Mouse (Mus musculus) megakaryocyte-erythroid progenitor cell, adult 5-6 weeks (primary cell): ENCODE results near the gene Iqcn. TPM values are rescaled to one million over a fixed set of nuclear protein-coding genes. Genes with fewer than 3 reads are reported as not detected.

Experiments
- ATAC-seq: replicated peaks from 2 replicates; pipeline ENCODE4 v1.8.0; 2016; ENCODE audit warnings: mild to moderate bottlenecking, inconsistent platforms; ENCODE audit not compliant: severe bottlenecking, poor library complexity, low FRiP score, low TSS enrichment
- total RNA-seq, 2 experiments: library from RNA; stranded (forward) in 1 of 2; stranded (reverse) in 1 of 2; fragments of 200-1000, 215-1000 nt in 1 of 2; fragments of >200 nt in 1 of 2; fragmentation: Nextera tagmentation in 1 of 2; gene quantifications; 2 replicates each; pipeline ENCODE4 v1.2.3; 2014 to 2017

Gene Iqcn
- total RNA-seq, 2 experiments from 2014 or later = not detected

DNA sequence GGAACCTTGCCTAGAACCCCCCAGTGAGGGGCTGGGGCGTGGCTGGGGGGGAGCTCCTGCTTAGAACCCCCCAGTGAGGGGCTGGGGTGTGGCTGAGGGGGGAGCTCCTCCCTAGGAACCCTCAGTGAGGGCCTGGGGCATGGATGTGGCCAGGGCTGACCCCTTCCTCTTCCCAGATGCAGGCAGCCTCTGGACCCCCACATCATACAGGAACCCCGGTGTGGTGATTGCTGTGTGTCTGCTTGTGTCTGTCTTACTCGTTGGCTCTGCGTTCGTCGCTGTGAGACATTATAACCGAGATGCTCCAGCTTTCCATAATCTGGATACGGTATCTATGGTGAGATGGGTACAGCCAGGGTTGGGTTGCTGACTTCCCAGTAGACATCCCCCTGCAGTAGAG is 18.3 kb downstream of the Iqcn start:
- no peak for ATAC-seq

DNA sequence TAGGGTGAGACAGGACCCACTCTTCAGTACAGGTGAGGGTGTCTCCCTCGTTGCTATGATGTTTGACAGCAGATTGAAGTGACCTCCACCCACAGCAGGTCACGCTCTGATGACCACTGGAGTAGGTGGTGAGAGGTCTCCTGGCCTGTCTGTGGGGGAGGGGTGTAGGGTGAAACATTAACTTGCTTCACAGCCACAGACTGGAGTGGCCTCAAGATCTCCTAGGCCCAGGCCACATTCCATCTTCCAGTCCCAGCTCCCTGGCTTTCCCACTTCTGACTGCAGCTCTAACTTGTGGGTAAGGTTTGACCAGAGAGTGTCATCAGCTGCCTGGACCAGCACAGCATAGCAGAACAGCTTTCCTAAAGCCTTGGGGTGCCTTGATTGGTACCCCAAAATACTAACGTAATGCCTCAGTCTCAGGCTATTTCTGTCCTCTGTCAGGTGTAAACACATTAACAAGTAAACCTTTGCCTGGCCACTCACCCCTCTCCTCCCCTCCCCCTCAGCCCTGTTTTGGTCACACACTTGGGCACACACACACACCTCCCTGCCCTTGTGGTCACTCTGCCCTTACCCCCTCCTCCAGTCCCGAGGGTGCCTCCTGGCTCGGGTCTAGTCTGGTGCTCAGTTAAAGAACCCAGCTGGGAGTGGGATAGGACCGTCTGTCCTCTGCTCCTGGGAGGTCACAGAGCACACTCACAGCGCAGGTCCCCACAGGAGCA is 20.4 kb downstream of the Iqcn start, which contains the start of gene Pde4c:
TSS of gene Pde4c (plus strand) at position 235 of the 725 bp plus-strand sequence.
- ATAC-seq = no peak

DNA sequence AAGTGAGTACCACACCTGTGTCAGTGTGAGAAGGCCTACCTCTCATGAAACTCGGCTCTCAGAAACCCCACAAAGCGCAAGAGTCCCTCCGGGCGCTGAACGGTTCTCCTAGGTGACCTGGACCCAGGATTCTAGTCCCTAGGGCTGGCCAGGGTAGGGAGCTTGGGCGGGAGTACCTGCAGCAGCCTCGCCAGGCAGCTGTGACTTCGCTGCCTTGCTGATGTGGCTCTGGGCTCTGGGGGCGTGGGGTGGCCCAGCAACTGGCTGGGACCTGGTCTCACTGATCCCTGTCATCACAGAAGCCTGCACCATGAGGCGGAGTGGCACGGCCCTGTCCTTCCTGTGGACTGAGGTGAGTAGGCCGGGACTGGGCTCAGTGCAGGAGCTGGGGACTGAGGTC is 21.0 kb downstream of the Iqcn start:
- ATAC-seq = no peak

DNA sequence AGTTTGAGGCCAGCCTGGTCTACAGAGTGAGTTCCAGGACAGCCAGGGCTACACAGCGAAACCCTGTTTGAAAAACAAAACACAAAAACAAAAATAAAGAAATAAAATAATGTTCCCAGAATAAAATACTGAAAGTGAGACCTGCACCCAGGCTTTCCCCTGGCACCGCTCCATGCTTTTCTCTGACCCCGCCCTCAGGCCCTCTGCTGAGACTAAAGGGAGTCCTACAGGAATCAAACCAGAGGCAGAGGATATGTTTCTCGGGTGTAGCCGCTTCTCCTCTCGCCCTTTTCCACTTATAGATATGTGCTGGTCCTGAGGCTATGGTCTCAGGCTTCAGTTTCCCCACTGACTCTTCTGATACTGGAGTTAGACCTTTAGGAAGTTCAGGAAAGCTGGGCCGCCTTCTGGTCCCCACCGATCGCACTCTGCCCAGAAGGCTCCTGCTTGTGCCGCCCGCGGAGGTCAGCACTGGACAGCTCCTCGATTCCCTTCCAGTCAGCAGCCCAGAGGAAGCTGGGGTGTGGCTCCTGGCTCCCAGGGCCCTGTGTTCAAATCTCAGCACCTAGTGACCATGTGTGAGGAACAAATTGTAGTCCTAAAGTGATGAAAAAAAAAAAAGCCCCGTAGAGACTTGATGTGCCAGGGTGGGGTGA is 22.7 kb downstream of the Iqcn start:
- ATAC-seq = no peak

DNA sequence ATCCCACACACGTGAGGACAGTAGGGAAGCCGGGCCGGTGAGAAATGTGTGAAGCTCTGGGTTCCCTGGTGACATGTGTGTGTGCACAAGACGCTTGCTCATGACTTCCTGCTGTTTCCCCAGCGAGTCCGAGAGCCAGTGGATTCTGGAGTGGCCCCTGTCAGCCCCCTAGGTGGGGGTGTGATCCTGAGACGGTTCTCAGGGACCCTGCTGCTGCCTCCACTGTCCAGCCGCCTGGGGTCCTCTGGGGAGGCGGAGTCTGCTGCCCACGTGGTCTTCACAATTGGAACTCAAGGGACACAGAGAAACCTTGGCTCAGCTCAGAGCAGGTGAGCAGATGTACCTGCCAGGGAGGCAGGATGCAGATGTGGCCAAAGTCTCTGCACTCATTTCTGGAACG is 23.5 kb downstream of the Iqcn start:
- ATAC-seq = no peak

DNA sequence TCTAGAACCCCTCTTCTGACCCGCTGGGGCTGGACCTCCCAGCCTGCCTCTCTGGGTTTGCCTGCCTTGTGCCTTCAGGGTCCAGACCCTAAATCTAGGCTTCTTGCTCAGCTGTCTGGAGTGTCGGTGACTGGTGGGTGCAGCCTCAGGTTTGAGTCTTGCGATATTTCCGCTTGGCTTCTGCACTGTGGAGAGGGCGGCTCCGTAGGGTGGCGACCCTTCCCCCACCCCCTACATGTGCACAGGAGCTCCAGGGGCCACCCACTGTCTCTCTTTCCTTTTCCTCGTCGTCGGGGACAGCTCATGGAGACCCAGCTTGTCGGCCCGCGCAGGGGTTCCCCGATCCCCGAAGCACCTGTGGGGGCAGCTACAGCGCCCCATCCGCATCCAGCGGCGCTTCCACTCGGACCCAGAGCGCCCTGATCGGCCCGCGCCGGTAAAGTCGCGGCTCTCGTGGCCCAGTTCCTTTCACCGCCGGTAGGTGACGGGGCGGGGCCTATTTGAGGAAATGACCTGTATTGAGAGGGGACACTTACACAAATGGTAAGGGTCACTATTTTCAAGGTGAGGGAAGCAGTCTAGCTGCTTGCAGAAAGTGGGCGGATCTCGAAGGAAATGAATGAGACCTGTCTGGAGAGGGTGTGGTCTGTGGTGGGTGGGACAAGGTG is 26.7 kb downstream of the Iqcn start:
- peak; percentile 73 for ATAC-seq

DNA sequence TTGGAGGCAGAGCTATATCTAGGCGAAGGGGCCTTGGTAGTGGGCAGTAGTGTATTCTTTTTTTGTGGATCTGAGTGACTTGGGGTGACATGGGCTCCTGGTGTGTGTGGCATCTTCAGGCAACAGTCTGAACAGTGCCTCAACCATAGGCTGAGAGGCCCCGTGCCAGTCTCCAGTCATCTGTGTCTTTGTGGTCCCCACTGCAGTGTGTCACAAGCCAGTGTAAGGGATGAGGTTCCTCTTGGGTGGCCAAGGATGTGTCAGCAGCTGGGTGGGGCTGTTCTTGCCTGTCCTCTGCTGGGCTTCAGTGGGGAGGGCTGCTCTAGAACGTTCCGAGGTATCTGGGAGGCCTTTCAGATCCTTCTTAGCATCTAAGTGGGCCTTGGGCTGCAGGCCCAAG is 27.7 kb downstream of the Iqcn start:
- 0 out of 2 replicates have a peak, but pooled peaks have one; percentile 10 for ATAC-seq

DNA sequence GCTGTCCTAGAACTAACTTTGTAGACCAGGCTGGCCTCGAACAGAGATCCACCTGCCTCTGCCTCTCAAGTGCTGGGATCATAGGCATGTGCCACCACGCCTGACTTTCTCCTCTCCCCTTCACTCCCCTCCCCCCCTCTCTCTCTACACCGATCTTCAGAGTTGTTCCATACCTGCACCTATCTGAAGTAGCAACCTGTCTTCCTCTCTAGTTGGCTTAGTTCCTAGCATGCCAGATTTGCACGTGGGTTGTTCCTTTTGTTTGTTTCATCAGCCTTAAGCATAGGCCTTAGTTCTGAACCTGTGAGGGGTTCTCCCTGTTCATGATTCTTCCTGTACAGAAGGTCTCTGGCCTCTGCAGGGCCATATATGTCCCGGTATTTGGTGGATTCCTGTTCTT is 34.4 kb downstream of the Iqcn start:
- ATAC-seq = no peak

DNA sequence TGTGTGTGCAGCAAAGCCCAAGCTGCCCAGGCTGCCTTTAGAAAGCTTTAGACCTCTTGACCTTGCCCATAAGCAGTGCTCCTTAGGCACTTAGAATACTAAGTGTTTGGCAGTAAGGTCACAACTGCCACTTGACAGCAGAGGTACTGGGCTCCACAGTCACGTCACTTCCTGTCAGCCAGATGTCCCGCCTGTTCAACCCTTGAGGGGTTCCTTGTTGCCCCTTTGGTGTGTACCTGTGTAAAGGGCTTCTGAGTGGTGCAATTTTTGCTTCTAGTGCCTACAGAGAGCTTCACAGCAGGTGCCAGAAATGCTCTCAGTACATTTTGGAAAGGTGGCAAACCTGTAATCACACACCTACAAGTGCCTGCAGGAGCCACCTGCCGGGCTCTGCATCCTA is 35.0 kb downstream of the Iqcn start:
- ATAC-seq = no peak

DNA sequence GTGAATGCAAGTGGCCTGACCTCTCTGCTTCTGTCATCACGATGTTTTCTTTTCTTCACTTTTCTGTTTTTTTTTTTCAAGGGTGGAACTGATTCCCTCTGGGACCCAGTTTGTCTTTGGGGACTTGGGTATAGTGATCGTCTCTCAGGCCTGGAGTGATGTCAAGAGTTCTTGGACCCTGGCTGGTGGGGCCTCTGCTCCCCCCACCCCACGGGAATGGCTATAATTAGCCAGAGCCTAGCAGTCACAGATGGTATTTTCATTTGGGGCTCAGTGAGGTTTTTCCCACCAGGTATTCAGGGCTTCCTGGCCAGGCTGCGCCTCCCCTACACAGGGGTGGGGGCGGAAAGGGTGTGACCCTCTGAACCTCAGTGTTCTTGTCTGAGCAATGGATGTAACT is 38.4 kb downstream of the Iqcn start:
- no peak for ATAC-seq

DNA sequence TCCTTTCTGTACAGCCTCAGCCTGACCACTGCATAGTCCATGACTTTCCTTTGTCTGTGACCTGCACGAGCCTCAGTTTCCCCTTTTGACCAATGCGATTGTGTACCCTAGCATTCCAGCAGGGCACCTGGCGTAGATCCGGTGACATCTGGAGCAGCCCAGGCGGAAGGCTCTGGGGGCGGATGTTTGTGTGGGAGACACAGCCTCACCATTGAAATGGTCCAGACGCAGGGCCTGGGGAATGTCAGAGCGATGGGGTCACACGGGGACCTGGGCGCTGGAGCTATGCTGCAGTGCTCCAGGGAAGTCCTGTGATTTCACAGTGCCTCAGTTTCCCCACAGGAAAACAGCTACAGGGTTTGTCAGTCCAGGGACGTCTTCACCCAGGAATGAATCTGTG is 38.9 kb downstream of the Iqcn start:
- ATAC-seq = no peak

DNA sequence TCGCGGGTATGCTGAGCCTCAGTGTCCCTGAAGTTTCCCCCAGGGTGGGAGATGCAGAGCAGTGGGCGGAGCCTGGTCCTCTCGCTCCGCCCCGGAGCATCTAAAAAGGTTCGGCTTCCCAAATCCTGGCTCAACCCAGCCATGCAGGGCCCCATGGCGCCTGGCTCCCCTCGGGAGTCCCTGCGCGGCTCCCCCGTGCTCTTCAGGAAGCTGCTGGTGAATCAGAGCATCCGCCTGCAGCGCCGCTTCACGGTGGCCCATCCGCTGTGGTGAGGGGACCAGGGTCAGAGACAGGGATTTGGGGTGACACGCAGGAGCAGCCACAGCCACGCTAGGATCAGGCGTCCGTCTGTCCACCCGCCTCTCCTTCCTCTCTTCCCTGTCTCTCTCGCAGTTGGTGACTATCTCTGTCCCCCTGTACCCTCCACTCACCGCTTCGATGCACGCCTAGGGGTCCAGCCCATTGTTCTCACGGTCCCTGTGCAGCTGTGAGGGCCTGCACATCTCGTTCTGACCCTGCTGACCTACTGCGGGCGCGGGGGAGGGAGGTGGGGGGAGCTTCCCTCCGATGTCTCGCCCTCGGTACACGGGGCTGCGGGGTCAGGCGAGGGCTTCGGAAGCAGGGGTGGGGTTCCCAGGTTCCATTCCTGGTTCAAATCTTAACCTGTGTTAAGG is 39.9 kb downstream of the Iqcn start:
- ATAC-seq = no peak

DNA sequence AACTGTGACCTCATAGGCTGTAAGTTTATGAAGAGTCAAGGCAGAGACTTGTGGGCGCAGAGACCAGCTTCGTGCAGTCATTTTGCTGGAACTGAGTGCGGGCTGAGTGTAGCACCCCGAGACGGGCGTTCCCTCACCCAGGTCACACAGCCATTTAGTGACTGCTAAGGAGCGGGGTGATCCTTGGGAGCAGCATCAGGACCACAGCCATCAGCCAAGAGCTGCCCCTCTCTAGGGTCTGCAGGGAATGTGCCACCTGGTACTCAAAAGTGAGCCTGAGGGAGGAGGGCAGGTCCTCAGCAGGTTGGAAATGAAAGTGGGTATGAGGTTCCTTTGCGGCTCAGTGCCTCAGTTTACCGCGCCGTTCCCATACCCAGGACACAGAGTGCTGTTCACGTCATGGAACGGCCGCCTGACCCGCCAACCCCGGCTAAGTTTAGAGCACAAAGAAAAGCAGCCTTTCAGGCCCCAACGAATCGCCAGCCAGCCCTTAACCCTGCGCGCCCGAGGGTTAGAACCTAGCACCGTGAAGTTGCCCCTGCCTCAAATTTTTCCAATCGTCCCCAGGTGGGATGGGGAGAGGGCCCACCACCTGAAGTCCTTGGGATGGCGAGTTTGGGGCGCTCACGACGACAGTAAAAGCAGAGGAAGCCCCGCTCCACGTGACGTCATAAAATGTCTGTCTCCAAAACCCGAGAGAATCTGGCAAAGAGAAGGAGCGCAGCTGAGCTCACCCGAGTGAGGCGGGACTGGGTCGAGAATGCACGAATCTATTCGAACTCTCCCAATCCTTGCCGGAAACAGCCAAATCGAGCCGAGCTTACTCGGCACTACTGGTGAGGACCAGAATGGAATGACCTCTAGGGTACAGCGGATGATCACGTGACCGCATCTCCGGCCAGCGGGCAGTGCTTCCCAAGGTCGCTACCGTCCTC is 40.7 kb downstream of the Iqcn start:
- ATAC-seq = no peak

DNA sequence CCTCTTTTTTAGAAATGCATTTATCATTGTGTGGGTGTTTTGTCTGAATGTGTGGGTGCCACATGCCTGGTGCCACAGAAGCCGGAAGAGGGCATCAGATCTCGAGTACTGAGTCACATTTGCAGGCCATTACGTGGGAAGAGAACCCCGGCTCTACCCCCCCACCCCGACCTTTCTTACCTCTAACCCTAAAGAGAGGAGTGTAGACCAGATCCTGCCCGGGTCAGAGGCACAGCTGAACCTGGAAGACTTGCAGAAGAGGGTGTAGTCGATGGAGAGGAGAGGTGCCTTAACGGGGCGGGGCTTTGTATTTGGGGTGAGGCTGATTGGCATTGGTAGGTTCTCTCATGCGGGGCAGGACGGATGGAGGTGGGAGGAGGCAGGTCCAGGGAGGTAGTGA is 41.5 kb downstream of the Iqcn start:
- ATAC-seq = peak; percentile 47; the same call in 1 of the 2 replicates

DNA sequence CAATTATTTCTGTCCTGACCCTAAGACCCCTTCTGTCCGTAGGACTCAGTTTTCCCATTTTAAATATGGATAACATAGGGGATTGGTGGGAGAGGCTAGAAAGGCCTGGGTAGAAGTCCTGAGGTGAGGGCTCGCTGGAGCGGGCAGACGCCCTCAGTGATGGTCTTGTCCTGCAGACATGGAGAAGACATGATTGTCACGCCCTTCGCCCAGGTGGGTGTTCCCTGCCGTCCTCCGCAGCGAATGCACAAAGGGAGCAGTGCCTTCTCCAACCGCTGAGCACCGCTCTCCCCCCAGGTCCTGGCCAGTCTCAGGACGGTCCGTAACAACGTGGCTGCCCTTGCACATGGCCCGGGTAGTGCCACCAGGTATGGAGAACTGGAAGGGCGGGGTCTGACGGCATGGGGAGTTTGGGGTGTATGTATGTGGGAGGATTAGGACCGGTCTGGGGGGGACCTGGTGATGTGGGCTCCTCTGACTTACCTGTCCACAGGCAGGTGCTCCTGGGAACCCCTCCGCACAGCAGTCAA is 42.5 kb downstream of the Iqcn start:
- ATAC-seq = no peak

DNA sequence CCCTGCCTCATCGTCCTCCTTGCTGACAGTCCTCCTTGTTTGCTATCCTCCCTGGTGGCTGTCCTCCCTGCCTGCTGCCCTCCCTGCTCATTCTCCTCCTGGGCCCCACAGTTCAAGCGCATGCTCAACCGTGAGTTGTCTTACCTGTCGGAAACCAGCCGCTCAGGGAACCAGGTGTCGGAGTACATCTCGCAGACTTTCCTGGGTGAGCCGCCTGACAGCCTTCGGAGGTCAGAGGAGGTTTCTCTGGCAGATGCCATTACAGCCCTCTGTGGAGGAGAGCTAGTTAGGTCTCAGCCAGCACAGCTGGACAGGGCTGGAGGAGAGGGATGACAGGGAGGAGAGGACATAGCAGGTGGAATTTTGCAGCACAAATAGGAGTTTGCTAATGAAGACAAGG is 43.4 kb downstream of the Iqcn start:
- no peak for ATAC-seq

DNA sequence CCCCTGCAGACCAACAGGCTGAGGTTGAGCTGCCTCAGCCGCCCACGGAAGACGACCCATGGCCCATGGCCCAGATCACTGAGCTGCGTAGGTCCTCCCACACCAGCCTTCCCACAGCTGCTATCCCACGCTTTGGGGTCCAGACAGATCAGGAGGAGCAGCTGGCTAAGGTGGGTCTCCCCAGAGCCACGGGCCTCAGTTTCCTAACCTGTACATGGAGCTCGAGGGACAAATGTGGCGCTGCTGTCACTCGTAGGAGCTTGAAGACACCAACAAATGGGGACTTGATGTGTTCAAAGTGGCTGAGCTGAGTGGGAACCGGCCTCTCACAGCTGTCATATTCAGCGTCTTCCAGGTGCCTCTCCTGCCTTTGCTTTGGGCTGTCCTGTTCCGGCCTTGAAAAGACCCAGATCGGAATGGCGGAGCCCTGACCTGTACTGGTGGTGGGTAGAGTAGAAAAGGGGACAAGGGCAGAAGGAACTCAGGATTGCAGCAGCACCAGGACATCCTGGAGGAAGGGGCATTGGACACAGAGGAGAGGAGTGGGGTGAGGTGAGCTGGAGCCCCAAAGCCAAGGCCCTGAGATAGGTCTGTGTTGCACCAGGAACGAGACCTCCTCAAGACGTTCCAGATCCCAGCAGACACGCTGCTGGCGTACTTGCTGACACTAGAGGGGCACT is 44.1 kb downstream of the Iqcn start:
- no peak for ATAC-seq
